Mouse (Mus musculus): ENCODE data around the gene Pi4k2b.

- TF ChIP-seq CTCF (conservative IDR thresholded peaks at IDR 0.05; ENCODE audit: low read length) (no peak), POU5F1 (IDR thresholded peaks at IDR 0.05; ENCODE audit: borderline replicate concordance, low read length) (no peak), NANOG (IDR thresholded peaks at IDR 0.05; ENCODE audit: borderline replicate concordance, low read length) (no peak)
These were observed 44.1 kb upstream of the Pi4k2b start for GRCm38 (mm10) chr5:52697291-52697690.

All from E14TG2a.4 (cell line).